Mouse (Mus musculus) ES-E14 (cell line): Measurements from ENCODE around the gene Nat10.

Source experiments
- CHD2 ChIP-seq: IDR thresholded peaks from 2 replicates; pipeline ENCODE4 v1.6.1; 2014; ENCODE audit warnings: mild to moderate bottlenecking, low read depth, low read length, inconsistent platforms
- MAFK ChIP-seq: IDR thresholded peaks from 2 replicates; pipeline ENCODE4 v1.6.1; 2014; ENCODE audit warnings: mild to moderate bottlenecking, low read depth, low read length, inconsistent platforms; ENCODE audit not compliant: insufficient read depth

DNA sequence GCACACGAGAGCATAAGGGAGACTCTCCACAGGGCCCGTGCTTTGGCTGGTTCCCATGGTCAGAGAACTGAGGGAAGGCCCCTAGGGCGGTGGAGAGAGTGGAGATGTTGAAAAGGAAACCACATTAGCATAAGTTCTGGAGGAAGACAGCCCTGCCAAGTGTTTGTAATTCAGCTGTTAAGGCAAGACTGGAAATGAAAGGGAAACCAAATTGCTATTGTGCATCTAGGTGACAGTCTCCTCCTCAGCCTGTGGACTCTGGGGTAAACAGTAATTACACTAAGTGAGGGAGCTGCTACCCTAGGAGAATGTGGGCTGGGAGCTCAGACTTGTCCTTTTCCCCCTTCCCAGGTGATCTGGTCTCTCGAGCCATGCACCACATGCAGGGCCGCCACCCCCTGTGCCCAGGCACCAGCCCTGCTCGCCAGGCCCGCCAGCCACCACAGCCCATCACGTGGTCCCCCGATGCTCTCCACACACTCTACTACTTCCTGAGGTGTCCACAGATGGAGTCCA lies 78.1 kb downstream of the Nat10 start:
- TF ChIP-seq MAFK (no peak), CHD2 (no peak)
